Mouse (Mus musculus): ENCODE data around the gene Pitpnb.

Pitpnb gene

DNA sequence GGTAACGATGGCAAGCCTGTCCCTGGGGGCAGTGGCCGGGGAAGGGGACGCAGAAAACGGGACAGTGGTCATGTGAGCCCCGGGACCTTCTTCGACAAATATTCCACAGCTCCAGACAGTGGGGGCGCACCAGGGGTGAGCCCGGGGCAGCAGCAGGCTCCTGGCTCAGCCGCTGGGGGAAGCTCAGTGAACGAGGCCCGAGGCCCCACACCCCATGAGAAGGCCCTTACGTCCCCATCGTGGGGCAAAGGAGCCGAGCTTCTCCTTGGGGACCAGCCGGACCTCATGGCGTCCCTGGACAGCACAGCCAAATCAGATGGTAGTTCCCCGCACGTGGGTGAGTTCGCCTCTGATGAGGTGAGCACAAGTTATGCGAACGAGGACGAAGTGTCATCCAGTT, 90.3 kb downstream of the Pitpnb start:
- no peak for DNase-seq (ENCODE audit: low spot score in 2 of 2)

DNA sequence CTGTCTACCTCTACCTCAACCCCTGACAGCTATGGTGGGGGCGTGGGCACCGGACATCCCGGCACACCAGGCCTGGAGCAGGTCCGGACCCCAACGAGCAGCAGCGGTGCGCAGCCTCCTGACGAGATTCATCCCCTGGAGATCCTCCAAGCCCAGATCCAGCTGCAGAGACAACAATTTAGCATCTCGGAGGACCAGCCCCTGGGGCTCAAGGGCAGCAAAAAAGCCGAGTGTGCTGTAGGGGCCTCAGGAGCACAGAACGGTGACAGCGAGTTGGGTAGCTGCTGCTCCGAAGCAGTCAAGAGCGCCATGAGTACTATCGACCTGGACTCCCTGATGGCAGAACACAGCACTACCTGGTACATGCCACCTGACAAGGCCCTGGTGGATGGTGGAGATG, 90.9 kb downstream of the Pitpnb start:
- no peak for DNase-seq (ENCODE audit: low spot score in 2 of 2)

DNA sequence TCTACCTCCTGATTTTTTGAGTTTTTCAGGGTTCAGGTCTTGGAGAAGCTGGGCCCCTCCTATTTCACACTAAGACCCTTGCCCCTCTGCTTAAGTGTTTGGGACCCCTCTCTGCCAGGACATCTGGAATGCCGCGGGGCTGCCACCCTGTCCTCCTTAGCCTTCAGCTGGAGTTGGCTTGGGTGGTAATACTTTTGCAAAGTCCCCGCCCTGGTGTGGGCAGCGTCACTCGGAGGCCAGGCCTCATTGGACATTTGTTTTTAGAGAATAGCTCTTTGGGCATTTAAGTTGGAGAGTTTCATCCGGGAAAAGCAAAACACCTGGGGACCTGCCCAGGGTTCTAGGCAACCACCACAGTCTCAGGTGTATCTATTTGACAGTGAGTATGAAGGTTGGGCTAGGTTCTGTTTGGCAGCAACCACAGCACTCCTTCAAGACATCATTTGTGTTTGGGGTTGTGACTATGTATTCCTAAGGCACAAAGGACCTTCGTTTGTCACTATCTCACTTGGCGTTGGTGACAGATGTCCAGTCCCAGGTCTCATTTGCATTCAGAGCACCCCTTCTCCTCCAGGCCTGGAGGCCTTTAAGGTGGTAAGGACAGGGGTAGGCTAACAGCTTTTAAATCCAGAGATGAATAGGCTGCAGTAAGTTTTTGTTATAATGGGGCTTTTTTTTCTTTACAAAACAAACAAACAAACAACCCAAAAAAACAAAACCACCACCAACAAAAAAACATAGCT, 91.7 kb downstream of the Pitpnb start:
- no peak for DNase-seq (ENCODE audit: low spot score in 2 of 2)

DNA sequence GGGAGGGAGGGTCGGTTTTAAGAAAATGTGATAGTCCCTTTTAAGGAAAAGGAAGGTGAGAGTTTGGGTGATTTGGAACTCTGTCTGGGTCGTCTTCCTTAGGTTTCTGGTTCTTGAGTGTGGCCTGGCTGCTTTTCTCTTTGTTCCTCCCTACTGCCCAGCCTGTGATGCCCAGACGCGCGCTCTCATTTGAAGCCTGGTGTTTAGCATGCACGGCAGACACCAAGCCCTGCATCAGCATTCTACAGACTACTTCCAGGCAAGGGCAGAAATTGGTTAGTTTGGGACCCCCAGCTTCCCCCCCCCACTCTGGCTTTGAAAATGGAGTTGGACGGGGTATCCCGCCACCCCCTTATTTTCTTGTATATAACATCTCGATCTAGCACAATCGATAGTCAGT, 92.4 kb downstream of the Pitpnb start:
- no peak for DNase-seq (ENCODE audit: low spot score in 2 of 2)

DNA sequence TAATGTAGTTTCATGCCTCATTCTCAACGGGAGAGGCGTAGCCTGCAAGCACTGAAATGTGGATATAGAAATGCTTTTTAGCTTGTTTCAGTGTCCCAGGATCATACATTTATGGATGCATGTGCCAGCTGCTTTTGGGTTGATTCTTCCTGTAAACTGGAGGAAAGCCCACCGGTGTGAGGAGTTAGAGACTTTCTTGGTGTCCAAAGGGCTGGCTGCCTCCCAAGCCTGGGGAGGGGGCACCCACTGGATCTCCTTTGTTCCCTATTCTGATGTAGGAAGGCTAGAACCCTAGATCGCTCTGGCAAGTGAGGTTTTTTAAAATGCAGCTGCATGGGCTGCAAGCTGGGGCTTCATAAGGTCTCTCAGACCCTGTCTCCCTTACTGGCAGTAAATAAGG, 93.1 kb downstream of the Pitpnb start:
- no peak for DNase-seq (ENCODE audit: low spot score in 2 of 2)

DNA sequence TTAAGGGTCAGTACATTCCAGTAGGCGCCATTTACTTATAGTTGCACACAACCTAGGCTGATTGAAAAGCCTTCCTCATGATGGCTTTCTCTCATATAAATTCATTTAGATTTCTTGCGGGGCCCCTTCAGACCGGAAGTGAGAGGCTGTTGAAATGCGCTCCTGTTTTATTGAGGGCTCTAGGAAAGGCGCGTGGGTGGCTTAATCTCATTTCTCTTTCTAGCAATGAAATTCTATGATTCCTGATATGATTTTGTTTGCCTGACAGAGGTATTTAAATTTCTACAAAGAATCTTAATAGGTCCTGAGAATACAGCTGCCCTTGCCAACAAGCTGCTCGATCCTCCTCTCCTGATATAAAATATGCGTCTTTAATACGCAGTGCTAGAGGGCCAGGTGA, 95.2 kb downstream of the Pitpnb start:
- no peak for DNase-seq (ENCODE audit: low spot score in 2 of 2)

DNA sequence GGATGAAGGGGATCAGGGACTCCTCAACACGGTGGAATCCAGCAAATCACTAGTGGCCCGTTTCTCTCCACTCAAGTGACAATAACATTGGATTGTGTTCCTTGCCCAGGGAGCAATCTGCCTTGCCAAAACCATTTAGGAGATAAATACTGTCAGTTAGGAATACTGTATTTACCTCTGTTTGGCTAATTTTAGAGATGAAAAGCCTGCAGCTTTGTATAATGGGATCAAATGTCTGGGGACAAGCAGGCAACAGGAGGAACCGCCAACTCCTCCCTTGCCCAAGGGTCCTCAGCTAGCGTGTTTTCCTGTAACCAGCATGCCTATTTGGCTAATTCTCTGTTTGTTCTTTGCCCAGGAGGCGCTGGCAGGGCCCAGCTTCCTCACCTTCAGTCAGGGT, 95.7 kb downstream of the Pitpnb start:
- no peak for DNase-seq (ENCODE audit: low spot score in 2 of 2)

DNA sequence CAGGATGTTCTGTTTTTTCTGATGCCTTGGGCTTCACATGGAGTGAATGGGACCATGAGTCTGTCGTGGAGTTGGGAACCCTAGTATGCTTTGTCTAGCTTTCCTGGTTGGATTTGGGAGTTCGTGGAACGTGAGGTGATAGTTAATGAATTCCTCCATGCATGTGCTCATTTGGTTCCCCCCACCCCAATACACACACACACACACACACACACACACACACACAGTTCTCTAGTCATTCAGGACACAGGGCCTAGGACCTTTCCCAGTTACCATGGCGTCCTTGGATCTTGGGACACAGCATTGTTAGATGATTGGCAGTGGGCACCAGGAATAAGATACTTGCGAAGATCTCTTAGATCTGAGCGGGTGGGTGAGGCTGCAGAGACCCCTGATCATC, 98.3 kb downstream of the Pitpnb start:
- DNase-seq (ENCODE audit: low spot score in 2 of 2): no peak

DNA sequence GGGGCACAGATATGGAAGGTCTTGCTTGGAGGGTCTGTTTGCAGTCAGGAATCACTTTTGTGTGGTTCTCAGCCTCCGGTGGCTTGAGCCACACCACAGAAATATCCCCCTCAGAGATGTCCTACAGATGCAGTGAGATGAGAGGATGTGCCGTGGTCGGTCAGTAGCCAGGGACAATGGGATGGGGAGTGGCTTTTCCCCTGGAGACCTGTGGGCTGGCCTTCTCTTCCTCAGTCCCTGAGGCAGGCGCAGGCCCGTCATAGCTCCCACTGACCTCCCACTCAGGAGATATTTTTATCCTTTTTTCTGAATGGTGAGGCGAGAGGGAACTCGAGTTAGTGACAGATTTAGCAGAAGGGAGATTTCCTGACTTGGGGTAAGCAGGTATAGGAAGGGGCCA, 99.2 kb downstream of the Pitpnb start:
- no peak for DNase-seq (ENCODE audit: low spot score in 2 of 2)

DNA sequence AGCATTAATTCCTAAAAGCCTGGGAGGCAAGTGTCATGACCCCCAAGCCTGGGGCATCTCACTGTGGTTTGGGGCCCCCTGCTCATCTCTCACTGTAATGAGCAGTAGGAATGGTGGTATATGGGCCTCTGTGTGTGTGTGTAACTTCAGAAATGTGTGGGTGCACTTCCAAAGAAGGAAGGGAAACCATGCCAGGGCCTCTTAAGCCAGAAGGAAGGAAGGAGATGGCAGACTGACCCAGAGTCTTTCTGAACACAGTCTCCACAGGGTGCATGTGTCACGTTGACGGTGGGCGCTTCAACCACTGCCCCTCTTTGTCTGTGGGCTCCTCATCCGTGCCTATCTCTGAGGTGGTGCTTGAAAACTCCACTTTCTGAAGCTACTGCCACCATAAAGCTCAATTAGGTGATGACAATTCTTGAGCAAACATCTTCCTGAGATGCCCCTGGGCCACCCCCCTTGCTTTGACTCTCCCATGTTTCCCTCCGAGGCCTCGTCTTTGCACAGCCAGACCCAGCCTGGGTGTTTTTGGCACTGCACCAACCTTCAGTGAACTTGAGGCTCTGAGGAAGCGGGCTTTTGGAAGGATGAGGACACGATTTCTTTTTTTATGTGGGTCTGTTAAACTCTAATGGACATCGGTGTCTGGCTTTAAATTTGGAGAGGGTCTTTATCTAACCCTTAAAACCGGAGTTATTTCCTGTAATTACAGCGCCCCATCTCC, 100.6 kb downstream of the Pitpnb start:
- peak in 1 of 2 experiments; percentile 38 for DNase-seq (ENCODE audit: low spot score in 2 of 2)

DNA sequence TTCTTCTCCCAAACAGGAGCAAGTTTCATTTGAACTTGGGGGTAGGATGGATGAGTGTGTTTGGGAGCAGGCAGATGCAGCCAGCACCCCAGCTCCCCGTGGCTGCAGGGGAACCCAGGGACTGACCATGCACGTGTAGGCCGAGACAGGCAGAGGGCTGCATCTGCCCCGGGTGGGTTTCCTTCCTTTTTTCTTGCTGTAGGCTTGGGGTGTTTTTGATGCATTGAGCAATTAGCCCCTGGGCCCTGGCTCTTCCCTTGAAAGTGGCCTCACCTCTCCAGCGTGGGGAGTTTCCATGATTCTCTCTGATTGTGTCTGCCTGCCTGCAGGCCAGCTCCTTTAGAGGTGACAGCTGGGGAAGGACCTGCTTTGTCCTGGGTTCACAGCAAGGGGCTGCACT, 102.3 kb downstream of the Pitpnb start:
- DNase-seq (ENCODE audit: low spot score in 2 of 2): no peak

DNA sequence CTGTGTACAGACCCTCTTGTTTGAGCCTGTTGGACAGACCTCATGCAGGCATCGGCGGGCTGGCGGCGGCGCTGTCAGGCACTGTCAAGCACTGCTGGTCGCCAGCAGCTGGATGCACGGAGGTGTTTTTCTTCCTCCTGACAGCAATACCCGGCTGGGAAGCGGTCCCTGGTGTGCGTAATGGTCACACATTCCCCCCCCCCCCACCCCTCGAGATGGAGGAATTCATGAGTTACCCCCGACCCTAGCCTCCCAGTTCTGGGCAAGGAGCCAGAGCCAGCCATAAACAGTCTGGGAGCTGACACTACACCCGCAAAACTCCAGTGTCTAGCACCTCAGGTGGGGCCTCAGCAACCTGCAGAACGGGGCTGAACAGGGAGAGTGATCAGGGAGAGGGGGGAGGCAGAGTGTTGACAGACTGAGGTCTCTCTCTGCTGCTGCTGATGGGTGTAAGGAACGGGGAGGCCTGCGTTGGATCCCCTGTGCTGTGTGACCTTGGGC, 103.8 kb downstream of the Pitpnb start:
- DNase-seq (ENCODE audit: low spot score in 2 of 2): no peak

DNA sequence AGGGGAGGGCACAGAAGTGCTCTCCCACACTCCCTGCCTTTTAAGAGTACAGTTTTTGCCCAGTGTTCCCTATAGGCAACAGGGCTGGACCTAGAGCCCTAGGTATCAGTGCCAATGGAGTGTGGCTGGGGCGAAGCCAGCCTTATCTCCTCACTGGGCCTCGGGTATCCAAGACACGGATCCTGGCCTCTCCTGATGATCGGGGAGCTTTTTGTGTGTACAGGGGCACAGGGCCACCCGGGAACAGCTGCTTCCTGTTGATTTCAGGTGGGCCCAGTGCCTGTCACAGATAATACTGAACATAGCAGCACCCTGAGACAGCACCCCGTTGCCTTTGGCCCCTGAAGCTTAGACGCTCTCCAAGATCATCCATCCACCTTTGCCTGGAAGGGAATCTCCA, 105.7 kb downstream of the Pitpnb start:
- no peak for DNase-seq (ENCODE audit: low spot score in 2 of 2)

DNA sequence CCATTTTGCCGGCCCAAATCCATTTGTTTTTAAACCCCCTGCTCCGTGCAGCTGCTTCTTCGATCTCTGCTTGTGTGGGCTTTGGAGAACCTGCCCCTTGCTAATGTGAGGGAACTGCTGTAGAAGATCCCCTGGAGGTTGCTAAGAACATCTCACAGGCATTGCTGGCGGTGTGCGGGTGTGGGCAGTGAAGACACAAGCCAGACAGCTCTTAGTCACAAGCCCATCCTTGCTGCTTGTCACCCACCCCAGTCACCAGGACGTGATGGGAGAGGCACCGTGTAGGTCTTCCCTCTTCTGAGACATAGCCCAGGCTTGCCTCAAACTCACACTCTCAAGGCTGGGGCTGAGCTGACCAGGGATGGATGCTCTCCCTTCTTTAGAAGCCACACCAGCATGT, 106.6 kb downstream of the Pitpnb start:
- DNase-seq (ENCODE audit: low spot score in 2 of 2): no peak

All from urinary bladder, postnatal 4 days (tissue).